Mouse (Mus musculus) hindbrain, embryonic 15.5 days (tissue): ENCODE results near the gene Hs6st3. TPM values are rescaled to one million over a fixed set of nuclear protein-coding genes. Genes with fewer than 3 reads are reported as not detected.

Source experiments
- ATAC-seq: fragments of 200-750 bp; cut with Nextera tagmentation; 2 replicates; pipeline ENCODE4 v1.8.0; 2017; ENCODE audit warnings: low read depth, moderate number of reproducible peaks, moderate TSS enrichment; ENCODE audit not compliant: low FRiP score
- H3K27ac ChIP-seq: fragments of 300-500 bp; sonication (generic); replicated peaks from 2 replicates; pipeline ENCODE4 v1.5.1; 2015; ENCODE audit warnings: mild to moderate bottlenecking, inconsistent platforms
- H3K27me3 ChIP-seq: fragments of 300-500 bp; sonication (generic); 2 replicates; pipeline ENCODE4 v1.6.1; 2015; ENCODE audit warnings: control low read depth, inconsistent platforms
- H3K36me3 ChIP-seq: fragments of 300-500 bp; sonication (generic); 2 replicates; pipeline ENCODE4 v1.6.1; 2015; ENCODE audit warnings: control low read depth, inconsistent platforms
- H3K4me1 ChIP-seq: fragments of 300-500 bp; sonication (generic); replicated peaks from 2 replicates; pipeline ENCODE4 v1.6.1; 2015; ENCODE audit warnings: control low read depth, inconsistent platforms
- H3K4me2 ChIP-seq: fragments of 300-500 bp; sonication (generic); 2 replicates; pipeline ENCODE4 v1.6.1; 2015; ENCODE audit warnings: moderate library complexity, mild to moderate bottlenecking, inconsistent platforms
- H3K4me3 ChIP-seq: fragments of 300-500 bp; sonication (generic); 2 replicates; pipeline ENCODE4 v1.5.1; 2015; ENCODE audit warnings: mild to moderate bottlenecking, inconsistent platforms
- H3K9ac ChIP-seq: fragments of 300-500 bp; sonication (generic); 2 replicates; pipeline ENCODE4 v1.6.1; 2015; ENCODE audit warnings: inconsistent platforms
- H3K9me3 ChIP-seq: fragments of 300-500 bp; sonication (generic); 2 replicates; pipeline ENCODE4 v1.6.1; 2016; ENCODE audit warnings: control low read depth, inconsistent platforms
- WGBS: fragments of 180-500 bp; shearing (Covaris S2); methylation state at CpG from one replicate; pipeline ENCODE4 v1.1.7; 2015; 5-methylcytosine and 5-hydroxymethylcytosine counted together
- polyA plus RNA-seq: library from polyadenylated mRNA; unstranded; fragments of >200 nt; fragmentation: Nextera tagmentation; extraction: Ambion mirVana; gene quantifications from 2 replicates; pipeline ENCODE4 v1.2.1, GENCODE M21; 2015

The Hs6st3 gene
- polyA plus RNA-seq, 1 experiment from 2014 or later, result 3.0 TPM

DNA sequence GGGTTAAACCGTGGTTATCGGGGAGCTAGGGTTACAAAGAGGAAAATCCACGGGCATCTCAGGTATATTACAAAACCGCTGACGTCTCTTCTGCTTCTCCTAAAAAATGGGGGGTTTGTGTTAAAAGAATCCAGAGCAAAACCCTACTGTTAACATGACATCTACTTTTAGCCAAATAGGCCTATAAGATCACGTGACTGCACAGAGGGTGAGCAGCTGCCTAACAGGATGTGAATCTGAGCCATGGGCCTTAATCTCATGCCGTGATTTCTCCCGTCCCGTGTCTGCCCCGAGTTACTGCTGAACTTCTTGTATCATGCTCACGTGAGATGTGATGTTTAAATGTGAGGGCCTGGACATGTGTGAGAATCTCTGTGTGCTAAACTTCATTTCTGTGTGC, 540.4 kb downstream of the Hs6st3 start:
- Histone ChIP-seq H3K9ac (no peak overlapping the region), H3K36me3 (no peaks in the 10 kb centered on the region), H3K4me2 (no peak overlapping the region), H3K4me1 (no peaks in the 10 kb centered on the region), H3K27me3 (no peaks in the 10 kb centered on the region), H3K4me3 (no peak overlapping the region), H3K27ac (no peak overlapping the region), H3K9me3 (no peaks in the 10 kb centered on the region)
- no peak for ATAC-seq
- 91% methylated on average over 11 of the region's 11 CpGs for WGBS

GRCm38 (mm10) chr14:119680052-119680451, 541.9 kb downstream of the Hs6st3 start:
- ATAC-seq, result no peak
- H3K27me3 ChIP-seq, result no peaks in the 10 kb centered on the region
- no peak overlapping the region for H3K9ac ChIP-seq
- H3K9me3 ChIP-seq, result no peaks in the 10 kb centered on the region
- no peak overlapping the region for H3K4me2 ChIP-seq
- 75% methylated on average over 4 of the region's 4 CpGs for WGBS
- no peak overlapping the region for H3K27ac ChIP-seq
- H3K36me3 ChIP-seq, result no peaks in the 10 kb centered on the region
- H3K4me1 ChIP-seq, result no peaks in the 10 kb centered on the region
- no peak overlapping the region for H3K4me3 ChIP-seq

- Histone ChIP-seq H3K9ac (no peak overlapping the region), H3K4me3 (no peak overlapping the region), H3K4me2 (no peak overlapping the region), H3K36me3 (no peaks in the 10 kb centered on the region), H3K9me3 (no peaks in the 10 kb centered on the region), H3K27me3 (no peaks in the 10 kb centered on the region), H3K4me1 (no peaks in the 10 kb centered on the region), H3K27ac (no peak overlapping the region)
- ATAC-seq, result no peak
- 95% methylated on average over 2 of the region's 2 CpGs for WGBS
These were observed 549.7 kb downstream of the Hs6st3 start for GRCm38 (mm10) chr14:119687885-119688284.

DNA sequence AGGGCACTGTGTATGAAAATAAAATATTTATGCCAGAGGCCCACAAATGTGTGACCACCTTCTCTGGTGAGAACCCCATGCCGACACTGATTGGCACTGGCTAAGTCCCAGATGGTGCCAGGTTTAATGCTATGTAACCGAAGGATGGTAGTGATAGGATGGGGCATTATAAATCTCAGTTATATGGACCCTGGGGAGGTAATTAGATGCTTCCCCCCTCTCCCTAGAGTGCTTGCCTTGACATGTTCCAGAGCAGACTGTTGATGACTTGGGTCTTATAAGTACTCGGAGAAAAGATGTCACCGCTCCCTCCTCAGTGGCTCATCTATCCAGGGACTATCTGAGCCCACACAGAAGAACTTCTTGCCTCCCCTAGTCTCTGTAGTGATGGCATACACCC, 561.8 kb downstream of the Hs6st3 start:
- Histone ChIP-seq H3K36me3 (no peaks in the 10 kb centered on the region), H3K4me3 (no peak overlapping the region), H3K4me2 (no peak overlapping the region), H3K4me1 (no peaks in the 10 kb centered on the region), H3K27ac (no peak overlapping the region), H3K9ac (no peak overlapping the region), H3K27me3 (no peaks in the 10 kb centered on the region), H3K9me3 (no peaks in the 10 kb centered on the region)
- ATAC-seq, result no peak
- WGBS, result 60% methylated on average over 4 of the region's 4 CpGs

DNA sequence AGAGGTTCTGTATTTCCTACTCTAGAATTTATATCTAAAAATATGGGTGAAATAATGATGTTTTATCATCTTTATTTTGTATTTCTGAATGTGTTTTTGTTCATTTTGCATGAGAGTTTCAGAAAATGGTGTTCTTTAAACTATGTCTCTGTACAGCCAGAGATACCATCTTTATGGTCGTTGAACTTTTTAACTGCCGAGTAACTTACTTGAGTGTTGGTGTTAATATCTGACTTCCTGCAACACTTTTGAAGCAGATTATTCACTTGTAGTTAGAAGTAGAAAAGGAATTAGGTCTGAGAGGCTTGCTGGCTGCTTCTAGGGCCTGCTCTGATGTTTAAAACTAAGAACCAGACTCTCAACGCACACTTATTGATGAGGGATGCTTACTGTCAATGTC, 576.6 kb downstream of the Hs6st3 start:
- Histone ChIP-seq H3K9ac (no peak overlapping the region), H3K36me3 (no peaks in the 10 kb centered on the region), H3K27me3 (no peaks in the 10 kb centered on the region), H3K9me3 (no peaks in the 10 kb centered on the region), H3K4me3 (no peak overlapping the region), H3K4me2 (no peak overlapping the region), H3K27ac (no peak overlapping the region), H3K4me1 (no peaks in the 10 kb centered on the region)
- WGBS, result 87% methylated on average over 3 of the region's 3 CpGs
- ATAC-seq, result no peak

DNA sequence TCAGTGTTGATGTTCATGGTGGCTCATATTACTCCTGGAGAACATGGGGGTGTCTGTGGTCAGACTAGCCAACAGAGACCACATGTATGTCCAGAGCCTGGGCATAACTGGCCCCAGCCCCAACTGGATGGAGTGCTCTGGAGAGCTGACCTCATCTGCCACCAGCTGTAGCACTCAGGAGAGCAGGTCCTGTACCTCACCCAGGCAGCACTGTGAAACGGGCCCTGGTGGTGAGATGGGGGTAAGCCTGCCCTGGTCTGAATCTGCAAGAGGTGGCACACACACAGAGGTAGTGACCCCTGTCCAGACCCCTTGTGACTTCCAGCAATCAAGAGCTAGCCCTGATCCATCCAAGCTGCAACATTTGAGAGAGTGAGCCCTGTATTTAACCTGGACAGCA, 579.2 kb downstream of the Hs6st3 start:
- Histone ChIP-seq H3K4me2 (no peak overlapping the region), H3K4me3 (no peak overlapping the region), H3K36me3 (no peaks in the 10 kb centered on the region), H3K4me1 (no peaks in the 10 kb centered on the region), H3K27me3 (no peaks in the 10 kb centered on the region), H3K27ac (no peak overlapping the region), H3K9ac (no peak overlapping the region), H3K9me3 (no peaks in the 10 kb centered on the region)
- WGBS, result 65% methylated on average over 1 of the region's 1 CpGs
- no peak for ATAC-seq

DNA sequence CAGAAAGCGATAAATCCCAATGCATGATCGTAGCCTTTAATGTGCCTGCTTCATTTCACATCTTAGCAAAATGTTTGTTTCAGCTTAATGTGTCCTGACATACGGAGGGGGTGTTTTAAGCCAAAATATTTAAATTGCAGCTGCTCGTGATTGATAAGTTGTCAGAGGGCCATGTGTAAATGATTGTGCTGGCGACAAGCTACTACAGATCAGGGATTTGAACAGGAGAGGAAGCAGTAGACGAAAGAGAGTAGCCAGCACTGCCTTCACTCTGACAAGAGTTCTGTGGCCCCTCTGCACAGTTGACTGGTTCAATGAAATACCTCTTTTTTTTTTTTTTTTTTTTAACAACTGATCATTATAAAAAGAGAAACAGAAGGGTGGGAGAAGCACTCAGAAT, 587.0 kb downstream of the Hs6st3 start:
- ATAC-seq, result no peak
- H3K9me3 ChIP-seq, result no peaks in the 10 kb centered on the region
- H3K36me3 ChIP-seq, result no peaks in the 10 kb centered on the region
- no peaks in the 10 kb centered on the region for H3K27me3 ChIP-seq
- H3K4me1 ChIP-seq, result no peaks in the 10 kb centered on the region
- no peak overlapping the region for H3K4me3 ChIP-seq
- H3K9ac ChIP-seq, result no peak overlapping the region
- H3K4me2 ChIP-seq, result no peak overlapping the region
- WGBS, result 78% methylated on average over 6 of the region's 6 CpGs
- H3K27ac ChIP-seq, result no peak overlapping the region

DNA sequence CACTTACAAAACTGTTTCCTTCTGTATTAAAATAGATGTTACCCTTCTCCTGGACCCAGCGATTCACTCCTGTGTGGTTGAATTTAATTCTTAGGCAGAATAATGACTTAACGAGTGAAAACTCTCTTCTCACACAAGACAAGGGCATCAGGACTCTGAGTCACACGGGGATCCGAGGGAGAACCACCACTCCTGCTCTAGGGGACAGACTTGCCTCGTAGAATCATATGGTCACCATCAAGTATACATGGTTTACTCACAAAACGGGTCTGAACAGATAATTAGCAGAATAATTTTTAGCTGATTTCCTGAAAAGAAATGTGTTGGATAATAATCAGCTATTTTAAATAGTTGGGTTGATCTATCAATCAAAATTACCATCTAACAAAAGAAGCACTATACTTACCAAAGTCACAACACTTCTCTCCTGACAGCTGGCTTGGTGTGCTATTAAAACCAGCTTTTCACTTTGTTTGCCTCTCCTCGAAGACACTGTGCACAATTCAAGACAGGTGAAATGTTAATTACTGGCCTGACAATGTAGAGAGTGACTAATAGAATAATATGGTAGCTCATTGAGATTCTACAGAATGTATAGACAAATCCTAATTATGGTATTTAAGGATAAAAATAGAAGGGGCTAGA, 593.4 kb downstream of the Hs6st3 start:
- ATAC-seq, result no peak
- H3K27me3 ChIP-seq, result no peaks in the 10 kb centered on the region
- WGBS, result 71% methylated on average over 7 of the region's 7 CpGs

GRCm38 (mm10) chr14:119732219-119732618, 594.1 kb downstream of the Hs6st3 start:
- Histone ChIP-seq H3K4me1 (no peaks in the 10 kb centered on the region), H3K27me3 (no peaks in the 10 kb centered on the region), H3K9me3 (no peaks in the 10 kb centered on the region), H3K4me2 (no peak overlapping the region), H3K27ac (no peak overlapping the region), H3K9ac (no peak overlapping the region), H3K36me3 (no peaks in the 10 kb centered on the region), H3K4me3 (no peak overlapping the region)
- WGBS, result 85% methylated on average over 4 of the region's 4 CpGs
- ATAC-seq, result no peak

More for the DNA sequence above, 593.4 kb downstream of the Hs6st3 start:
- Histone ChIP-seq H3K4me2 (no peak overlapping the region), H3K9me3 (no peaks in the 10 kb centered on the region), H3K4me3 (no peak overlapping the region), H3K27ac (no peak overlapping the region), H3K4me1 (no peaks in the 10 kb centered on the region), H3K36me3 (no peaks in the 10 kb centered on the region), H3K9ac (no peak overlapping the region)

- no peak for ATAC-seq
- H3K4me3 ChIP-seq, result no peak overlapping the region
- WGBS, result 84% methylated on average over 5 of the region's 5 CpGs
These were observed 599.3 kb downstream of the Hs6st3 start for GRCm38 (mm10) chr14:119737408-119737961.

DNA sequence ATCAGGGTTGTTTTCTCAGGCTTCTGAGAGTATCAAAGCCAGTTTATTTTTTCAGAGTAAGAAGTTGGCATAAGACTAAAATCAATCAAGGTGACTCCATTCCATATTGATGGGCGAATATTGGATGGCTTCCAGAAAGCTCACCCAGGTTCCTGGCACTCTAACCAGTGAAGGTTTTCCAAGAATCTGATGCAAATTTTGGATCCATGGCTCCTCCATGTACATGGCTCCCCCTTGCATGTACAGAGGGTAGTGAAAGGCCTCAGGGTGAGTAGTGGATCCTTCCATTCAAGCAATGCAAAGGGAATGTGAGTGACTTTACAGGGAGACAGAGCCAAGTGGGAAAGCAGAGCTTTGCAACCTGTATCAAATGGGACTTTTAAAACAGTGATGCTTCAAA, 603.6 kb downstream of the Hs6st3 start:
- Histone ChIP-seq H3K27me3 (no peaks in the 10 kb centered on the region), H3K4me3 (no peak overlapping the region), H3K4me1 (no peaks in the 10 kb centered on the region), H3K36me3 (no peaks in the 10 kb centered on the region), H3K27ac (no peak overlapping the region), H3K4me2 (no peak overlapping the region), H3K9ac (no peak overlapping the region), H3K9me3 (no peaks in the 10 kb centered on the region)
- WGBS, result 86% methylated on average over 1 of the region's 1 CpGs
- ATAC-seq, result no peak

More at GRCm38 (mm10) chr14:119737408-119737961, 599.3 kb downstream of the Hs6st3 start:
- Histone ChIP-seq H3K36me3 (no peaks in the 10 kb centered on the region), H3K4me2 (no peak overlapping the region), H3K27me3 (no peaks in the 10 kb centered on the region), H3K27ac (no peak overlapping the region), H3K4me1 (no peaks in the 10 kb centered on the region), H3K9me3 (no peaks in the 10 kb centered on the region), H3K9ac (no peak overlapping the region)

GRCm38 (mm10) chr14:119761376-119761775, 623.2 kb downstream of the Hs6st3 start:
- Histone ChIP-seq H3K4me2 (no peak overlapping the region), H3K27ac (no peak overlapping the region), H3K9me3 (no peaks in the 10 kb centered on the region), H3K4me3 (no peak overlapping the region), H3K9ac (no peak overlapping the region), H3K27me3 (no peaks in the 10 kb centered on the region), H3K36me3 (no peaks in the 10 kb centered on the region), H3K4me1 (no peaks in the 10 kb centered on the region)
- no peak for ATAC-seq
- WGBS, result 88% methylated on average over 7 of the region's 7 CpGs

DNA sequence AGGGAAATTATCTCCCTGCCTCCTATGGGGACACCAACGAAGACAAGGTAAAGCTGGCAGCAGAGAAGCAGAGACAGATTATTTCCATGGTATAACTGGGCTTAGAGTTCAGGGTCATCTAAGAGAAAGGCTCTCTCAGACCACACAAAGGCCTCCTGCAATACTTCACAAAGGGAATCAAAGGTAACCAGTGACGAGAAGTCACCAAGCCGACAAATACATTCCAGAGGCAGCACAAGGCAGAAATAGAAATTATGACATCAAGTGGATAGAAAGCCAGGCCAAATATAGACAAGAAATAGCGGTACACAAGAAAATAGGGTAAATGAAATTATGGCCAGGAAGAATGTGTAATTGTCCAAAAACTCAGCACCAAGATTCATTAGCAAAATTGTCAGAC, 633.9 kb downstream of the Hs6st3 start:
- Histone ChIP-seq H3K36me3 (no peaks in the 10 kb centered on the region), H3K4me2 (no peak overlapping the region), H3K4me3 (no peak overlapping the region), H3K27ac (no peak overlapping the region), H3K9me3 (no peaks in the 10 kb centered on the region), H3K4me1 (no peaks in the 10 kb centered on the region), H3K9ac (no peak overlapping the region), H3K27me3 (no peaks in the 10 kb centered on the region)
- ATAC-seq, result no peak
- WGBS, result 57% methylated on average over 4 of the region's 4 CpGs
